In the genomic region with DNA sequence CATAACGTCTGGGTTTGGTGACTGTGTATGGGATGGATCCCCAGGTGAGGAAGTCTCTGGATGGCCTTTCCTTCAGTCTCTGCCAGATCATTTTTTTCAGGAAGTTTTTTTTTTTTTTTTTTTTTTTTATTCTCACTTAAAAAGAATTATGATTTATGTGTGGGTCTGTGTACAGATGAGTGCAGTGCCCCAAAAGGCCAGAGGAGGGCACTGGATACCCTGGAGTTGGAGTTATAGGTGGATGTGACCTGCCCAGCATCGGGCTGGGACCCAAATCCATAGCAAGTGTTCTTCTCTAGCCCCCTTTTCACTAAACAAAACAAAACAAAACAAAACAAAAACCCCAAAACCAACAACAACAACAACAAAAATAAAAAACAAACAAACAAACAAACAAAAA, we compare ENCODE assay signal across 9 mouse cellular contexts. TPM values are rescaled to one million over a fixed set of nuclear protein-coding genes. Genes with fewer than 3 reads are reported as not detected.
DNase-seq lines count a peak whose midpoint lies in the region; ATAC-seq and TF ChIP-seq lines count a peak whose summit lies in the region.
"Had no signal": no experiment of that assay in that cellular context is flagged by ENCODE, and none has a peak within 500 bp of the region (broad histone marks: within the 10 kb centered on the region; RNA-seq: fewer than 3 reads in every experiment).

No protein-coding gene starts in this region.

- no peak overlapping the region for H3K4me3 ChIP-seq in midbrain, embryonic 14.5 days (replicated peaks; ENCODE audit: low read depth, low read length)
- no peak overlapping the region for H3K4me3 ChIP-seq in midbrain, embryonic 16.5 days (ENCODE audit: low read depth, low read length)
- H3K4me3 ChIP-seq in embryonic fibroblast, embryonic 13.5 days (ENCODE audit: insufficient read depth, low read length) = no peak overlapping the region
- H3K4me3 ChIP-seq: liver, embryonic 13.5 days had no signal

- peak; percentile 36 for DNase-seq in cerebellum, adult 9-11 months
- no peak for DNase-seq in cerebellum, adult 8-10 months
- DNase-seq in midbrain, embryonic 14.5 days = peak; percentile 31
- peak; percentile 16 for DNase-seq in thymus, postnatal 25 days
- DNase-seq in gastrocnemius, postnatal 10 days = no peak
- DNase-seq in urinary bladder, adult 2 months (ENCODE audit: low spot score) = no peak
- DNase-seq: liver, embryonic 13.5 days had no signal

- H3K4me1 ChIP-seq in midbrain, embryonic 14.5 days (ENCODE audit: control insufficient read depth, insufficient read depth, low read length) = no peaks in the 10 kb centered on the region
- H3K4me1 ChIP-seq in midbrain, embryonic 16.5 days (ENCODE audit: control insufficient read depth, insufficient read depth, low read length) = no peaks in the 10 kb centered on the region
- H3K4me1 ChIP-seq in embryonic fibroblast, embryonic 13.5 days (ENCODE audit: control insufficient read depth, insufficient read depth, low read length) = peaks cover 6% of the 10 kb centered on the region
- H3K4me1 ChIP-seq: liver, embryonic 13.5 days had no signal

- no peak overlapping the region for H3K9ac ChIP-seq in midbrain, embryonic 14.5 days (replicated peaks; ENCODE audit: low read length)
- no peak overlapping the region for H3K9ac ChIP-seq in midbrain, embryonic 16.5 days (ENCODE audit: low read depth, low read length)
- H3K9ac ChIP-seq: liver, embryonic 13.5 days had no signal

- TF ChIP-seq POLR2A in embryonic fibroblast, embryonic 13.5 days (IDR thresholded peaks at IDR 0.05; ENCODE audit: low read depth, low read length) = no peak

- no peaks in the 10 kb centered on the region for H3K27me3 ChIP-seq in midbrain, embryonic 14.5 days (ENCODE audit: control insufficient read depth, insufficient read depth, low read length)
- H3K27me3 ChIP-seq in midbrain, embryonic 16.5 days (ENCODE audit: control insufficient read depth, insufficient read depth, low read depth, low read length) = no peaks in the 10 kb centered on the region

- no peaks in the 10 kb centered on the region for H3K36me3 ChIP-seq in midbrain, embryonic 14.5 days (ENCODE audit: control insufficient read depth, insufficient read depth, low read length)
- H3K36me3 ChIP-seq in midbrain, embryonic 16.5 days (ENCODE audit: control insufficient read depth, insufficient read depth, low read length) = no peaks in the 10 kb centered on the region
- H3K36me3 ChIP-seq: liver, embryonic 13.5 days had no signal

- TF ChIP-seq CTCF in embryonic fibroblast, embryonic 13.5 days (IDR thresholded peaks at IDR 0.05; ENCODE audit: borderline replicate concordance, insufficient read depth, low read length) = 0 out of 2 replicates have a peak, but pooled peaks have one; percentile 11

- no peak for ATAC-seq in midbrain, embryonic 14.5 days (ENCODE audit: low FRiP score, low TSS enrichment)
- no peak for ATAC-seq in midbrain, embryonic 16.5 days

- H3K4me2 ChIP-seq in midbrain, embryonic 14.5 days (ENCODE audit: low read length) = no peak overlapping the region
- no peak overlapping the region for H3K4me2 ChIP-seq in midbrain, embryonic 16.5 days (ENCODE audit: low read length)
- H3K4me2 ChIP-seq: liver, embryonic 13.5 days had no signal

- no peaks in the 10 kb centered on the region for H3K9me3 ChIP-seq in midbrain, embryonic 14.5 days (ENCODE audit: control insufficient read depth, low read length)
- H3K9me3 ChIP-seq in midbrain, embryonic 16.5 days (replicated peaks; ENCODE audit: control insufficient read depth, low read length, poor library complexity, severe bottlenecking) = no peaks in the 10 kb centered on the region
- H3K9me3 ChIP-seq: liver, embryonic 13.5 days had no signal

- H3K27ac ChIP-seq in midbrain, embryonic 14.5 days (replicated peaks; ENCODE audit: low read depth, low read length) = no peak overlapping the region
- no peak overlapping the region for H3K27ac ChIP-seq in midbrain, embryonic 16.5 days (ENCODE audit: low read length)
- H3K27ac ChIP-seq in embryonic fibroblast, embryonic 13.5 days (ENCODE audit: insufficient read depth, low read length) = no peak overlapping the region
- H3K27ac ChIP-seq: liver, embryonic 13.5 days had no signal

- 55% methylated on average over 2 of the region's 2 CpGs for WGBS in midbrain, embryonic 14.5 days
- whole genome bisulfite sequencing in midbrain, embryonic 16.5 days = 64% methylated on average over 2 of the region's 2 CpGs

RNA-seq across cellular contexts. Expression of gene Ccdc130, which starts 18.7 kb away (rescaled TPM):
- polyA plus RNA-seq in midbrain, embryonic 14.5 days (2014; fragmentation: Nextera tagmentation; extraction: Ambion mirVana) = 25.5 and 26.2 TPM in 2 replicates
- polyA plus RNA-seq in midbrain, embryonic 16.5 days (2015; fragmentation: Nextera tagmentation; extraction: Ambion mirVana) = 23.0 and 25.4 TPM in 2 replicates
- 12.0 and 12.1 TPM in 2 replicates for polyA plus RNA-seq in embryonic fibroblast, embryonic 13.5 days (2011; ENCODE audit: insufficient read length, low read depth, missing spikeins)
- 10 to 100 TPM; 11.3 to 11.4 TPM for total RNA-seq in gastrocnemius, postnatal 10 days (2021)
- polyA plus RNA-seq in urinary bladder, adult 2 months (2012; rRNA removed) = 33.1 and 35.3 TPM in 2 replicates

RNA-seq across cellular contexts. Expression of gene Mri1, which starts 31.8 kb away (rescaled TPM):
- 39.9 and 40.2 TPM in 2 replicates for polyA plus RNA-seq in midbrain, embryonic 14.5 days (2014; fragmentation: Nextera tagmentation; extraction: Ambion mirVana)
- polyA plus RNA-seq in midbrain, embryonic 16.5 days (2015; fragmentation: Nextera tagmentation; extraction: Ambion mirVana) = 41.1 and 43.4 TPM in 2 replicates
- 16.7 and 25.1 TPM in 2 replicates for polyA plus RNA-seq in embryonic fibroblast, embryonic 13.5 days (2011; ENCODE audit: insufficient read length, low read depth, missing spikeins)
- 10 to 100 TPM; 16.8 to 20.6 TPM for total RNA-seq in gastrocnemius, postnatal 10 days (2021)
- 41.1 and 47.3 TPM in 2 replicates for polyA plus RNA-seq in urinary bladder, adult 2 months (2012; rRNA removed)

RNA-seq across cellular contexts. Expression of gene D8Ertd738e, which starts 39.4 kb away (rescaled TPM):
- polyA plus RNA-seq in midbrain, embryonic 14.5 days (2014; fragmentation: Nextera tagmentation; extraction: Ambion mirVana) = 261 and 282 TPM in 2 replicates
- polyA plus RNA-seq in midbrain, embryonic 16.5 days (2015; fragmentation: Nextera tagmentation; extraction: Ambion mirVana) = 229 and 244 TPM in 2 replicates
- 98.2 and 104 TPM in 2 replicates for polyA plus RNA-seq in embryonic fibroblast, embryonic 13.5 days (2011; ENCODE audit: insufficient read length, low read depth, missing spikeins)
- total RNA-seq in gastrocnemius, postnatal 10 days (2021) = 100 to 1,000 TPM; 180 to 184 TPM
- polyA plus RNA-seq in urinary bladder, adult 2 months (2012; rRNA removed) = 183 and 196 TPM in 2 replicates

RNA-seq across cellular contexts. Expression of gene Zswim4, which starts 52.0 kb away (rescaled TPM):
- 28.7 and 35.6 TPM in 2 replicates for polyA plus RNA-seq in midbrain, embryonic 14.5 days (2014; fragmentation: Nextera tagmentation; extraction: Ambion mirVana)
- polyA plus RNA-seq in midbrain, embryonic 16.5 days (2015; fragmentation: Nextera tagmentation; extraction: Ambion mirVana) = 22.4 and 26.4 TPM in 2 replicates
- 7.3 and 10.9 TPM in 2 replicates for polyA plus RNA-seq in embryonic fibroblast, embryonic 13.5 days (2011; ENCODE audit: insufficient read length, low read depth, missing spikeins)
- 1 to 10 TPM; 7.9 to 8.5 TPM for total RNA-seq in gastrocnemius, postnatal 10 days (2021)
- polyA plus RNA-seq in urinary bladder, adult 2 months (2012; rRNA removed) = 8.6 and 9.2 TPM in 2 replicates

Comparison
In these comparisons a context has a peak if more than half of its experiments do, and no peak if none do; other contexts are left out.
1. DNase-seq: peak in cerebellum, adult 9-11 months (single experiment), midbrain, embryonic 14.5 days (single experiment) and thymus, postnatal 25 days (single experiment); none in cerebellum, adult 8-10 months (single experiment), gastrocnemius, postnatal 10 days (single experiment) and urinary bladder, adult 2 months (single experiment).